Mouse (Mus musculus) G1E (cell line): ENCODE measurements around the gene Atg101.

ENCODE experiments used
- CTCF ChIP-seq: IDR thresholded peaks from 2 replicates; pipeline ENCODE4 v1.5.1; 2012; ENCODE audit warnings: low read depth, low read length, inconsistent platforms, mixed read lengths
- GATA1 ChIP-seq: IDR thresholded peaks from 2 replicates; pipeline ENCODE4 v1.6.1; 2012; ENCODE audit warnings: borderline replicate concordance, low read length, inconsistent platforms, mixed read lengths
- TAL1 ChIP-seq: conservative IDR thresholded peaks from 2 replicates; pipeline ENCODE4 v1.6.1; 2012; ENCODE audit warnings: low read depth, low read length, inconsistent platforms, mixed read lengths

- no peak for TF ChIP-seq CTCF
- no peak for TF ChIP-seq GATA1
- no peak for TF ChIP-seq TAL1
These were observed 10.2 kb downstream of the Atg101 start for GRCm38 (mm10) chr15:101294028-101294894.
